Mouse (Mus musculus) activated CD4-positive, CD25-positive, alpha-beta regulatory T cell, adult 4 months (primary cell): ENCODE measurements at regions not wholly inside any gene's neighbourhood (a gene's known extent, or its start where the extent isn't known, plus 50 kb on each side); places are given as distances from the start of the nearest gene placed in this dataset.

Experiments
- ATAC-seq: one replicate; pipeline ENCODE4 v1.8.0; 2017

GRCm38 (mm10) chr2:50519129-50519504 lies 222.5 kb upstream of the Mmadhc start:
- no peak for ATAC-seq

GRCm38 (mm10) chr2:50518371-50519128 lies 221.9 kb upstream of the Mmadhc start:
- ATAC-seq: no peak

GRCm38 (mm10) chr2:50513276-50513675 lies 216.7 kb upstream of the Mmadhc start:
- ATAC-seq: no peak

- ATAC-seq: no peak
These were observed 202.1 kb upstream of the Mmadhc start for GRCm38 (mm10) chr2:50498713-50499112.

GRCm38 (mm10) chr2:50496057-50496433 lies 199.4 kb upstream of the Mmadhc start:
- ATAC-seq: no peak

- no peak for ATAC-seq
These were observed 198.8 kb upstream of the Mmadhc start for GRCm38 (mm10) chr2:50495141-50496056.

- ATAC-seq: no peak
These were observed 197.2 kb upstream of the Mmadhc start for GRCm38 (mm10) chr2:50493597-50494335.

GRCm38 (mm10) chr2:50463799-50464198 lies 167.2 kb upstream of the Mmadhc start:
- ATAC-seq: no peak

- ATAC-seq: no peak
These were observed 165.8 kb upstream of the Mmadhc start for GRCm38 (mm10) chr2:50462378-50462777.

GRCm38 (mm10) chr2:50456654-50457053 lies 160.1 kb upstream of the Mmadhc start:
- ATAC-seq: no peak

GRCm38 (mm10) chr2:50448117-50448516 lies 151.5 kb upstream of the Mmadhc start:
- no peak for ATAC-seq

GRCm38 (mm10) chr2:50445963-50446485 lies 149.4 kb upstream of the Mmadhc start:
- ATAC-seq: no peak

GRCm38 (mm10) chr2:50440333-50440732 lies 143.7 kb upstream of the Mmadhc start:
- ATAC-seq: no peak

GRCm38 (mm10) chr2:50433166-50433565 lies 136.6 kb upstream of the Mmadhc start:
- no peak for ATAC-seq

- ATAC-seq: no peak
These were observed 128.6 kb upstream of the Mmadhc start for GRCm38 (mm10) chr2:50425151-50425550.

GRCm38 (mm10) chr2:50419648-50420047 lies 123.0 kb upstream of the Mmadhc start:
- no peak for ATAC-seq

GRCm38 (mm10) chr2:50417643-50418042 lies 121.0 kb upstream of the Mmadhc start:
- ATAC-seq: no peak

- ATAC-seq: no peak
These were observed 120.5 kb upstream of the Mmadhc start for GRCm38 (mm10) chr2:50417135-50417534.

- ATAC-seq: no peak
These were observed 119.5 kb upstream of the Mmadhc start for GRCm38 (mm10) chr2:50416056-50416455.

GRCm38 (mm10) chr2:50405932-50406331 lies 109.3 kb upstream of the Mmadhc start:
- no peak for ATAC-seq

GRCm38 (mm10) chr2:50403106-50403505 lies 106.5 kb upstream of the Mmadhc start:
- no peak for ATAC-seq

GRCm38 (mm10) chr2:50398576-50398975 lies 102.0 kb upstream of the Mmadhc start:
- ATAC-seq: no peak
